Mouse (Mus musculus) kidney, embryonic 14.5 days (tissue): Measurements from ENCODE around the gene Smarce1. TPM values are rescaled to one million over a fixed set of nuclear protein-coding genes. Genes with fewer than 3 reads are reported as not detected.

Experiments
- ATAC-seq: fragments of 200-750 bp; cut with Nextera tagmentation; 2 replicates; pipeline ENCODE4 v1.8.0; 2017; ENCODE audit warnings: moderate number of reproducible peaks, mild to moderate bottlenecking, moderate TSS enrichment, moderate library complexity; ENCODE audit not compliant: low FRiP score, low TSS enrichment
- H3K27ac ChIP-seq: fragments of 300-500 bp; sonication (generic); 2 replicates; pipeline ENCODE4 v1.5.1; 2014; ENCODE audit warnings: low read depth, mild to moderate bottlenecking, low read length, moderate library complexity, mixed read lengths
- H3K27me3 ChIP-seq: fragments of 300-500 bp; sonication (generic); 2 replicates; pipeline ENCODE4 v1.6.1; 2014; ENCODE audit warnings: mild to moderate bottlenecking, low read length; ENCODE audit not compliant: control insufficient read depth, insufficient read depth
- H3K36me3 ChIP-seq: fragments of 300-500 bp; sonication (generic); 2 replicates; pipeline ENCODE4 v1.6.1; 2014; ENCODE audit warnings: low read length, mixed read lengths; ENCODE audit not compliant: control insufficient read depth, insufficient read depth
- H3K4me1 ChIP-seq: fragments of 300-500 bp; sonication (generic); 2 replicates; pipeline ENCODE4 v1.6.1; 2014; ENCODE audit warnings: low read length, mixed read lengths; ENCODE audit not compliant: control insufficient read depth, insufficient read depth
- H3K4me2 ChIP-seq: fragments of 300-500 bp; sonication (generic); replicated peaks from 2 replicates; pipeline ENCODE4 v1.6.1; 2014; ENCODE audit warnings: low read depth, mild to moderate bottlenecking, low read length
- H3K4me3 ChIP-seq: fragments of 300-500 bp; sonication (generic); 2 replicates; pipeline ENCODE4 v1.5.1; 2014; ENCODE audit warnings: mild to moderate bottlenecking, low read length
- H3K9ac ChIP-seq: fragments of 300-500 bp; sonication (generic); 2 replicates; pipeline ENCODE4 v1.6.1; 2014; ENCODE audit warnings: low read depth, mild to moderate bottlenecking, low read length, moderate library complexity
- H3K9me3 ChIP-seq: fragments of 300-500 bp; sonication (generic); 2 replicates; pipeline ENCODE4 v1.6.1; 2016; ENCODE audit warnings: low read length; ENCODE audit not compliant: control insufficient read depth
- WGBS: fragments of 180-500 bp; shearing (Covaris S2); extraction: QIAGEN DNeasy Blood & Tissue Kit; methylation state at CpG from one replicate; pipeline ENCODE4 v1.1.7; 2014; 5-methylcytosine and 5-hydroxymethylcytosine counted together
- polyA plus RNA-seq: library from polyadenylated mRNA; unstranded; fragments of >200 nt; fragmentation: Nextera tagmentation; extraction: Ambion mirVana; gene quantifications from 2 replicates; pipeline ENCODE4 v1.2.1, GENCODE M21; 2014

Smarce1 gene
- polyA plus RNA-seq, 1 experiment from 2014 or later = 190 TPM

GRCm38 (mm10) chr11:99217248-99217986 lies 13.4 kb downstream of the Smarce1 start:
- no peaks in the 10 kb centered on the region for H3K27me3 ChIP-seq
- H3K27ac ChIP-seq = no peak overlapping the region
- WGBS = 91% methylated on average over 7 of the region's 7 CpGs
- no peaks in the 10 kb centered on the region for H3K4me1 ChIP-seq
- H3K4me2 ChIP-seq = no peak overlapping the region
- ATAC-seq = no peak
- H3K9ac ChIP-seq = no peak overlapping the region
- H3K36me3 ChIP-seq = peaks cover 95% of the 10 kb centered on the region
- no peaks in the 10 kb centered on the region for H3K9me3 ChIP-seq
- no peak overlapping the region for H3K4me3 ChIP-seq

GRCm38 (mm10) chr11:99216181-99216580 lies 14.6 kb downstream of the Smarce1 start:
- WGBS = 93% methylated on average over 3 of the region's 3 CpGs
- H3K9me3 ChIP-seq = no peaks in the 10 kb centered on the region
- H3K27me3 ChIP-seq = no peaks in the 10 kb centered on the region
- H3K9ac ChIP-seq = no peak overlapping the region
- no peak overlapping the region for H3K27ac ChIP-seq
- no peaks in the 10 kb centered on the region for H3K4me1 ChIP-seq
- no peak overlapping the region for H3K4me3 ChIP-seq
- ATAC-seq = no peak
- H3K36me3 ChIP-seq = peaks cover 98% of the 10 kb centered on the region
- H3K4me2 ChIP-seq = no peak overlapping the region

GRCm38 (mm10) chr11:99212693-99213092 lies 18.1 kb downstream of the Smarce1 start:
- no peak for ATAC-seq
- Histone ChIP-seq H3K4me2 (no peak overlapping the region), H3K9me3 (no peaks in the 10 kb centered on the region), H3K4me3 (no peak overlapping the region), H3K9ac (no peak overlapping the region), H3K36me3 (peaks cover 87% of the 10 kb centered on the region), H3K4me1 (no peaks in the 10 kb centered on the region), H3K27ac (no peak overlapping the region), H3K27me3 (no peaks in the 10 kb centered on the region)
- WGBS = 86% methylated on average over 7 of the region's 7 CpGs

- no peaks in the 10 kb centered on the region for H3K4me1 ChIP-seq
- no peak overlapping the region for H3K27ac ChIP-seq
- no peak overlapping the region for H3K4me3 ChIP-seq
- WGBS = 77% methylated on average over 2 of the region's 2 CpGs
- no peak for ATAC-seq
- H3K9me3 ChIP-seq = no peaks in the 10 kb centered on the region
- H3K4me2 ChIP-seq = no peak overlapping the region
- peaks cover 80% of the 10 kb centered on the region for H3K36me3 ChIP-seq
- H3K9ac ChIP-seq = no peak overlapping the region
- no peaks in the 10 kb centered on the region for H3K27me3 ChIP-seq
Observed at GRCm38 (mm10) chr11:99211964-99212363, 18.9 kb downstream of the Smarce1 start.

- H3K4me3 ChIP-seq = no peak overlapping the region
- no peak for ATAC-seq
- 73% methylated on average over 8 of the region's 8 CpGs for WGBS
- H3K27ac ChIP-seq = no peak overlapping the region
- peaks cover 42% of the 10 kb centered on the region for H3K36me3 ChIP-seq
- H3K9ac ChIP-seq = no peak overlapping the region
- no peak overlapping the region for H3K4me2 ChIP-seq
- no peaks in the 10 kb centered on the region for H3K4me1 ChIP-seq
- H3K9me3 ChIP-seq = no peaks in the 10 kb centered on the region
- H3K27me3 ChIP-seq = no peaks in the 10 kb centered on the region
Observed at GRCm38 (mm10) chr11:99208105-99208669, 22.6 kb downstream of the Smarce1 start.

- Histone ChIP-seq H3K9me3 (no peaks in the 10 kb centered on the region), H3K9ac (no peak overlapping the region), H3K27me3 (no peaks in the 10 kb centered on the region), H3K4me1 (no peaks in the 10 kb centered on the region), H3K4me3 (no peak overlapping the region), H3K27ac (no peak overlapping the region), H3K4me2 (no peak overlapping the region), H3K36me3 (peaks cover 35% of the 10 kb centered on the region)
- no peak for ATAC-seq
- 16% methylated on average over 2 of the region's 2 CpGs for WGBS
Observed at GRCm38 (mm10) chr11:99207449-99207848, 23.4 kb downstream of the Smarce1 start.

GRCm38 (mm10) chr11:99206954-99207353 lies 23.9 kb downstream of the Smarce1 start:
- H3K9me3 ChIP-seq = no peaks in the 10 kb centered on the region

GRCm38 (mm10) chr11:99189154-99189582 lies 41.6 kb downstream of the Smarce1 start:
- H3K36me3 ChIP-seq = no peaks in the 10 kb centered on the region
- no peaks in the 10 kb centered on the region for H3K9me3 ChIP-seq
- H3K27me3 ChIP-seq = no peaks in the 10 kb centered on the region
- no peak overlapping the region for H3K4me2 ChIP-seq
- WGBS = 25% methylated on average over 14 of the region's 14 CpGs
- no peak overlapping the region for H3K4me3 ChIP-seq
- ATAC-seq = no peak; the same call in 1 of the 2 replicates
- H3K9ac ChIP-seq = no peak overlapping the region
- no peak overlapping the region for H3K27ac ChIP-seq
- H3K4me1 ChIP-seq = no peaks in the 10 kb centered on the region

More at GRCm38 (mm10) chr11:99206954-99207353, 23.9 kb downstream of the Smarce1 start:
- Histone ChIP-seq H3K4me1 (no peaks in the 10 kb centered on the region), H3K27me3 (no peaks in the 10 kb centered on the region), H3K36me3 (peaks cover 30% of the 10 kb centered on the region), H3K4me3 (no peak overlapping the region), H3K4me2 (no peak overlapping the region), H3K27ac (no peak overlapping the region), H3K9ac (no peak overlapping the region)
- no peak for ATAC-seq
- 23% methylated on average over 2 of the region's 2 CpGs for WGBS

- 92% methylated on average over 4 of the region's 4 CpGs for WGBS
- H3K9me3 ChIP-seq = no peaks in the 10 kb centered on the region
- H3K27ac ChIP-seq = no peak overlapping the region
- no peaks in the 10 kb centered on the region for H3K36me3 ChIP-seq
- ATAC-seq = no peak
- H3K27me3 ChIP-seq = no peaks in the 10 kb centered on the region
- H3K9ac ChIP-seq = no peak overlapping the region
- H3K4me1 ChIP-seq = peaks cover 4% of the 10 kb centered on the region; the same call in 1 of the 2 replicates
- no peak overlapping the region for H3K4me3 ChIP-seq
- H3K4me2 ChIP-seq = no peak overlapping the region
Observed at GRCm38 (mm10) chr11:99187348-99187747, 43.5 kb downstream of the Smarce1 start.
